Mouse (Mus musculus) cerebellum, adult 8-10 months (tissue): ENCODE results near the gene Polr3b.

ENCODE experiments used
- DNase-seq: peaks from one replicate; pipeline ENCODE4 v3.0.0; 2022

The Polr3b gene

DNA sequence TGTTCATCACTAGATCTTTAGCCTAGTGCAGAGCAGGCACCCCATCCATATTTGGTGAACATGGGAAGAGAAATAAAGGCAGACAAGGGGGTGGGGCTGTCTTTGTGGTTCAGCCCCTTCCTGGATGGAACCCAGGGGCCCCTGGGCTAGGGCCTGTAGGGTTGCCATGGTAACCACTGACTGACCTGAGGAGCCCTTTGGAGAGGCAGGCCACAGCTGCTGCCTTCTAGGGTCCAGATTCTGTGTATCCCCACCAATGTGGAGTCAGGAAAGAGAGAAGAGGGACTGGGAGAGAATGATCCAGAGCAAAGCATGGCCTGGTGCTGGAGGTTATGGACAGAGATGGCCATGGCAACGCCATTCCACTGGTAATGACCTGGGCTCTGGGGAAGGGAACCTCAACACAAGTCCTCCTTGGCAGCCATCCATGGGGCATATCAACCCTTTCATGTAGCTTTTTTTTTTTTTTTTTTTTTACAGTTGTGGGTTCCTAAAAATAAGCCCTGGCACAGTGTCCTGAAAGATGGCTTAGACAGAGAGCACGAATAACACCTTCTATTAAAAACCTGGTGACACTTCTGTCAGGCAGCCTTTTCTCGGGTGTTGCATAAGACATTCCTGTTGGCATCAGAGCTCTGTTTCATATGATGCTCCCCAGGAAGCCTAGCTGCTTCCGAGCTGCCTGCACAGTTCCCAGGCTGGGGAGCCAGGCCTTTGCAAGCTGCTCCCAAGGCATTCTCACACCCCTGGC lies 150.5 kb downstream of the Polr3b start:
- DNase-seq, result peak; percentile 43

DNA sequence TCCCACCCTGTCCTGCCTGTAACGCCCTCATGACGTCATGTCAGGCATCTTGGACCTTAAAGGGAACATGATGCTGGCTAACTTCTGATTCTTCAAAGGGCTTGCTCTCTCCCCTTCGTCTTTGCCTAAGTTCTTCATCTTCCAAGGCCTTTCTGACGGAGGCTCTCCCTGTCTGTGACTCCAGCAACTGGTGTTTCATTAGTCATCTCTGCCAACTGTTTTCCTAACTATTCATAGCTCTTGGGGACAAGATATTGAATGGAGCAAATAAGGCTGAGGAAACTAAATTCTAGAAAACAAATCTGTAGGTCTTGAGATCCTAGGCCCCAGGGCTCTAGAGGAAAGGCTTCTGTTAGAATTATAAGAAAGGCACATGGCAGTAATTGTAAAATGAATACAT lies 151.8 kb downstream of the Polr3b start:
- no peak for DNase-seq

DNA sequence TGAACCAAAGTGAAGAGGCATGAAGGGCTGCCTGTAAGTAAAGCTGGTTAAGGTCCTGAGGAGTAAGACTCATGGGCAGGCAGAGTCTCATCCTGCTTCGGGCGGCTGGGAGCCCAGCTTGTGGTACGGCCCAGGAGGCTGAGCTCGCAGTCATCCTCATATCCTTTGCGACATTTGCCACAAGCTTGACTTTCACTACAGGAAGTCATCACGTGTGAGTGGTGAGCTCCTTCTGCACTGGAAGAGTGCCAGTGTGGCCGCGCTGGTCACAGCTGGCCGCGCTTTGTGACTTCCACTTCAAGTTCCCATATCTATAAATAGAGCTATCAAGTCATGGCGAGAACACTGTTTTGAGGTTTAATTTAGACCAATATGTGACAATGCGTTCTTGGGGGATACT lies 152.5 kb downstream of the Polr3b start:
- no peak for DNase-seq
